Mouse (Mus musculus): Measurements from ENCODE around the gene Abcb4. TPM values are rescaled to one million over a fixed set of nuclear protein-coding genes. Genes with fewer than 3 reads are reported as not detected.

The Abcb4 gene
- polyA plus RNA-seq, 1 experiment from 2014 or later = 0.37 TPM

- no peak for ATAC-seq (ENCODE audit: insufficient number of reproducible peaks, low FRiP score, low TSS enrichment, low read depth)
- H3K36me3 ChIP-seq (ENCODE audit: control insufficient read depth, insufficient read depth, low read length) = no peaks in the 10 kb centered on the region
- no peak overlapping the region for H3K4me2 ChIP-seq (ENCODE audit: low read depth, severe bottlenecking)
- no peaks in the 10 kb centered on the region for H3K4me1 ChIP-seq (ENCODE audit: control insufficient read depth, insufficient read depth, low read length)
- H3K27me3 ChIP-seq (ENCODE audit: control insufficient read depth, insufficient read depth, low read length) = no peaks in the 10 kb centered on the region
- no peak overlapping the region for H3K4me3 ChIP-seq (ENCODE audit: low read depth, low read length)
- no peaks in the 10 kb centered on the region; the same call in 1 of the 2 replicates for H3K9me3 ChIP-seq (ENCODE audit: control insufficient read depth, low read length)
- WGBS = 21% methylated on average over 1 of the region's 1 CpGs
- no peak overlapping the region for H3K9ac ChIP-seq (ENCODE audit: low read length)
- H3K27ac ChIP-seq (replicated peaks; ENCODE audit: low read depth, low read length) = no peak overlapping the region
- peak; percentile 24 for DNase-seq (ENCODE audit: low spot score)
Measured at GRCm38 (mm10) chr5:8868019-8868418, 25.5 kb upstream of the Abcb4 start.

DNA sequence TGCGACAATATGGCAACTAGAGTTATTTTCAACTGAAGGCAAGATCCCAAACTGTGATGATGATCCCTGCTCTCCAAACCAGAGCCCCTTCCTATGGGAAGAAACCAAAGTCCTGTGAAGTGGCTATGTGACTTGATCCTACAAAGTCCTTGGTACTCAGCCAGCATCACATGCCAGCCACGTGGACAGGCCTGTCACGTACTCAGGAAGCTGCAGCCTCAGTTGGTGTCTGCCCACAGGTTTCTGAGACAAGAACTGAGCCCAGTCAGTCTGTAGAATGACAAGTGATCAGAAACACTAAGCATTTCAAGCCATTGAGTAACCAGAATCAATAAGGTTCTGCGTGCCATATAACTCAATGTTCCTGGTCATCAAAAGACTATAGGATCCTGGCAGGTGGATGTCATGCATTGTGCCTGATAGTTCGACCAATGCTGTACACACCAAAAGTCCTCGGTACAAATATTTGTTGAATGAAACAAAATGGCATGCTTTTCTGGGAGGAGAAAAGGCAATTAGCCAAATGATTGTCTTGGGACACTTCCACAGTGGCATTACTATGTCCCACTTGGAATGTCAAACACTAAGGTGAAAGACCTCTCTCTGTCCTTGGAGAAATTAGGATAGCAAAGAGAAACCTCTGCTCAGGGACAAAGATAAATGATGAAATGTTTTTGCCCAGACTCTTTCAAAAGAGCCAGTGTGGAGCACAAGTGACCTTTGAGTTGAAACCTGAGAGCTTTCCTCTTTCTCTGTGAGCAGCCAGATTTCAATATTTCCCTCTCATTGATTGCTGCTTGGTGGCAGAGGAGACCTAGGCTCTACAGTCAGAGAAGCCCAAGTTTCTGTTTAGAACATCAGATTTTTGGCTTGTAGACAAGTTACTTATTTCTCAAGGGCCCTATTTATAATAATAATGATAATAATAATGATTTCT is 20.3 kb upstream of the Abcb4 start:
- H3K4me2 ChIP-seq (ENCODE audit: low read depth, severe bottlenecking) = no peak overlapping the region
- DNase-seq (ENCODE audit: low spot score) = no peak
- H3K36me3 ChIP-seq (ENCODE audit: control insufficient read depth, insufficient read depth, low read length) = no peaks in the 10 kb centered on the region
- H3K4me3 ChIP-seq (ENCODE audit: low read depth, low read length) = no peak overlapping the region
- no peaks in the 10 kb centered on the region for H3K27me3 ChIP-seq (ENCODE audit: control insufficient read depth, insufficient read depth, low read length)
- ATAC-seq (ENCODE audit: insufficient number of reproducible peaks, low FRiP score, low TSS enrichment, low read depth) = no peak
- H3K27ac ChIP-seq (replicated peaks; ENCODE audit: low read depth, low read length) = no peak overlapping the region
- no peaks in the 10 kb centered on the region for H3K9me3 ChIP-seq (ENCODE audit: control insufficient read depth, low read length)
- H3K9ac ChIP-seq (ENCODE audit: low read length) = no peak overlapping the region
- WGBS = 88% methylated on average over 6 of the region's 6 CpGs
- H3K4me1 ChIP-seq (ENCODE audit: control insufficient read depth, insufficient read depth, low read length) = no peaks in the 10 kb centered on the region

DNA sequence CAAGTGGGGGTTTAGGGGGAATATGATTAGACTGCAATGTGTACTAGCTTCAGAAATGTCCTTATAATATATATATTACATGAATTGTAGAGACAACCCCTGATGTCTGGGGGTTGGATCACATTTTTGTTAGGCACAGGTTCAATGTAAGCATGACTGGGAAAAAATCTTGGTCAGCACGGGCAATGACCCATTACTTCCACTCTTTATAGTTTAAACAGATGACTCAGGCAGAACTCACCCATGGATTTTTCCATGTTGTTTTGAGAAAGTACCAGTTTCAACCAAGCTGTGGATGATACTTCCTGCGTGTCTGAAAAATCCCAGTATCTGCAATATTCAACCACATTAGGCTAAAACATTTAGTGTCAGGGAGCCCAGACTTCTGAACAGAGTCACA is 16.4 kb upstream of the Abcb4 start:
- H3K4me1 ChIP-seq (ENCODE audit: control insufficient read depth, insufficient read depth, low read length) = no peaks in the 10 kb centered on the region
- no peak for ATAC-seq (ENCODE audit: insufficient number of reproducible peaks, low FRiP score, low TSS enrichment, low read depth)
- H3K4me2 ChIP-seq (ENCODE audit: low read depth, severe bottlenecking) = no peak overlapping the region
- no peak overlapping the region for H3K4me3 ChIP-seq (ENCODE audit: low read depth, low read length)
- no peaks in the 10 kb centered on the region for H3K9me3 ChIP-seq (ENCODE audit: control insufficient read depth, low read length)
- no peaks in the 10 kb centered on the region for H3K27me3 ChIP-seq (ENCODE audit: control insufficient read depth, insufficient read depth, low read length)
- no peak overlapping the region for H3K9ac ChIP-seq (ENCODE audit: low read length)
- no peak overlapping the region for H3K27ac ChIP-seq (replicated peaks; ENCODE audit: low read depth, low read length)
- 90% methylated on average over 2 of the region's 2 CpGs for WGBS
- H3K36me3 ChIP-seq (ENCODE audit: control insufficient read depth, insufficient read depth, low read length) = no peaks in the 10 kb centered on the region
- no peak for DNase-seq (ENCODE audit: low spot score)

DNA sequence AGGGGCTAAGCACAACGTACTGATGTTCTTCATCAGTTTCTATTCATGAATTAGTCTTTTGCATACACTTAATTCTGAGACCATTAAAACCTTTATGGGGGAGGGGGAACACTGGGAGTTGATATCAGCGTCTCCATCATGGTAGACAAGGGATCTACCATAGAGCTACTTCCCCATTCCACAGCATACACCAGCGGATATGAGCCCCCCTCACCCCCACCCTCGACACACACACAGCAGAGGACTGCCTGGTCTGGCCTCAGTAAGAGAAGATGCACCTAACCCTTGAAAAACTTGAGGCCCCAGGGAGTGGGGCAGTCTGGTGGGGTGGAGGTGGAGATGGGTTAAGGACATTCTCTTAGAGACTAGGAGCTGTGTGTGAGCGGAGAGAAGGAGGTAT is 15.7 kb upstream of the Abcb4 start:
- Histone ChIP-seq H3K4me1 (ENCODE audit: control insufficient read depth, insufficient read depth, low read length) (no peaks in the 10 kb centered on the region), H3K4me2 (ENCODE audit: low read depth, severe bottlenecking) (no peak overlapping the region), H3K27me3 (ENCODE audit: control insufficient read depth, insufficient read depth, low read length) (no peaks in the 10 kb centered on the region), H3K9me3 (ENCODE audit: control insufficient read depth, low read length) (no peaks in the 10 kb centered on the region), H3K9ac (ENCODE audit: low read length) (no peak overlapping the region), H3K27ac (replicated peaks; ENCODE audit: low read depth, low read length) (no peak overlapping the region), H3K36me3 (ENCODE audit: control insufficient read depth, insufficient read depth, low read length) (no peaks in the 10 kb centered on the region), H3K4me3 (ENCODE audit: low read depth, low read length) (no peak overlapping the region)
- no peak for DNase-seq (ENCODE audit: low spot score)
- WGBS = 69% methylated on average over 5 of the region's 5 CpGs
- no peak for ATAC-seq (ENCODE audit: insufficient number of reproducible peaks, low FRiP score, low TSS enrichment, low read depth)

- H3K9me3 ChIP-seq (ENCODE audit: control insufficient read depth, low read length) = no peaks in the 10 kb centered on the region
- ATAC-seq (ENCODE audit: insufficient number of reproducible peaks, low FRiP score, low TSS enrichment, low read depth) (no peak), DNase-seq (ENCODE audit: low spot score) (no peak)
- H3K27ac ChIP-seq (replicated peaks; ENCODE audit: low read depth, low read length) = no peak overlapping the region
- WGBS = 74% methylated on average over 2 of the region's 2 CpGs
- H3K9ac ChIP-seq (ENCODE audit: low read length) = no peak overlapping the region
- H3K4me2 ChIP-seq (ENCODE audit: low read depth, severe bottlenecking) = no peak overlapping the region
- H3K36me3 ChIP-seq (ENCODE audit: control insufficient read depth, insufficient read depth, low read length) = no peaks in the 10 kb centered on the region
- no peaks in the 10 kb centered on the region for H3K4me1 ChIP-seq (ENCODE audit: control insufficient read depth, insufficient read depth, low read length)
- no peak overlapping the region for H3K4me3 ChIP-seq (ENCODE audit: low read depth, low read length)
- H3K27me3 ChIP-seq (ENCODE audit: control insufficient read depth, insufficient read depth, low read length) = no peaks in the 10 kb centered on the region
Measured at GRCm38 (mm10) chr5:8885837-8886236, 7.7 kb upstream of the Abcb4 start.

GRCm38 (mm10) chr5:8894104-8894425 is 548 bp downstream of the Abcb4 start:
- 9% methylated on average over 15 of the region's 15 CpGs for WGBS
- Histone ChIP-seq H3K4me3 (ENCODE audit: low read depth, low read length) (peak overlapping the region; percentile 48), H3K9me3 (ENCODE audit: control insufficient read depth, low read length) (no peaks in the 10 kb centered on the region), H3K4me2 (ENCODE audit: low read depth, severe bottlenecking) (peak overlapping the region; percentile 89), H3K4me1 (ENCODE audit: control insufficient read depth, insufficient read depth, low read length) (no peaks in the 10 kb centered on the region), H3K9ac (ENCODE audit: low read length) (peak overlapping the region; percentile 47; the same call in 1 of the 2 replicates), H3K36me3 (ENCODE audit: control insufficient read depth, insufficient read depth, low read length) (no peaks in the 10 kb centered on the region), H3K27ac (replicated peaks; ENCODE audit: low read depth, low read length) (no peak overlapping the region), H3K27me3 (ENCODE audit: control insufficient read depth, insufficient read depth, low read length) (peaks cover 10% of the 10 kb centered on the region)
- no peak for DNase-seq (ENCODE audit: low spot score)
- ATAC-seq (ENCODE audit: insufficient number of reproducible peaks, low FRiP score, low TSS enrichment, low read depth) = peak; percentile 50; the same call in 1 of the 2 replicates

DNA sequence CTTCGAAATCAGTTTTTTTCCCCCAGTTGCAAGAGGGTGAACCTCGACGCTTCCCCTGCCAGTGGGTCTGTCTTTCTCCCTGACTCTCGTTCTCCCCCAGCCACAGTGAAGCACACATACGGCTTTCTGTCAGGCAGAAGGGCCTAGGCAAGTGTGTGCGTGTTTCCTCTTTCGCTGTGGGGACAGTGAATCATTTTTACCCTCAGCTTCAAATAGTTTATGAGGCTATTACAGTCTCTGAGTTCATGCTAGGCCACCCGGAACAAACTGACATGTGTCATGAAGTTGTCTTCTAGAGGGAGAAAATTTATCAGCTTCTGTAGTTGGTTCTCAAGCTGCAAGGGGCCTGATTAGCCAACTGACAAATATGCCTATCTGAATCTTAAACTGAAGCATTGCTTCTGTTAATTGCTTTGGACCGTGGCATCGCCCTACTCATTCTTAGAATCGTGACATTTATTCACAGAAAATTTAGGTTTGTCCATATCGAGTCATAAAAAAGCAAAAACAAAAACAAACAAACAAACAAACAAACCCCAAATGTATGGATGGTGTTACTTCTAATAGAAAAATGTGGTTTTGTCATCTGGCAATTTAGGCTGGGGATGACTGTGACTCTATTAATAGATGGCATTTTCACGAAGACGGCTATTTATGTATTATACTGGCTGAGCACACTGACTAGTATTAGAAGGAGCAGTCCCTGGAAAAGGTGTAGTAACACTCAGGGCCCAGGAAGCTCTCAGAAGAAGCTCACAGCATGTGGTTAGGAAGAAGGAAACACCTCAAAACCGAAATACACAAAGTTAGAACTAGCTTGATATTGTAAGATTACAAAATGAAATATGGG is 1.3 kb downstream of the Abcb4 start:
- H3K4me3 ChIP-seq (ENCODE audit: low read depth, low read length) = no peak overlapping the region
- H3K4me2 ChIP-seq (ENCODE audit: low read depth, severe bottlenecking) = no peak overlapping the region
- H3K4me1 ChIP-seq (ENCODE audit: control insufficient read depth, insufficient read depth, low read length) = no peaks in the 10 kb centered on the region
- 73% methylated on average over 15 of the region's 15 CpGs for WGBS
- no peak overlapping the region for H3K9ac ChIP-seq (ENCODE audit: low read length)
- no peaks in the 10 kb centered on the region for H3K36me3 ChIP-seq (ENCODE audit: control insufficient read depth, insufficient read depth, low read length)
- no peaks in the 10 kb centered on the region for H3K9me3 ChIP-seq (ENCODE audit: control insufficient read depth, low read length)
- DNase-seq (ENCODE audit: low spot score) (no peak), ATAC-seq (ENCODE audit: insufficient number of reproducible peaks, low FRiP score, low TSS enrichment, low read depth) (no peak)
- peaks cover 10% of the 10 kb centered on the region for H3K27me3 ChIP-seq (ENCODE audit: control insufficient read depth, insufficient read depth, low read length)
- H3K27ac ChIP-seq (replicated peaks; ENCODE audit: low read depth, low read length) = no peak overlapping the region

GRCm38 (mm10) chr5:8896198-8896597 is 2.7 kb downstream of the Abcb4 start:
- no peak for DNase-seq (ENCODE audit: low spot score)
- no peaks in the 10 kb centered on the region for H3K36me3 ChIP-seq (ENCODE audit: control insufficient read depth, insufficient read depth, low read length)
- 68% methylated on average over 1 of the region's 1 CpGs for WGBS

More at GRCm38 (mm10) chr5:8896198-8896597, 2.7 kb downstream of the Abcb4 start:
- peaks cover 10% of the 10 kb centered on the region for H3K27me3 ChIP-seq (ENCODE audit: control insufficient read depth, insufficient read depth, low read length)
- no peak overlapping the region for H3K4me3 ChIP-seq (ENCODE audit: low read depth, low read length)
- no peak overlapping the region for H3K4me2 ChIP-seq (ENCODE audit: low read depth, severe bottlenecking)
- no peak overlapping the region for H3K27ac ChIP-seq (replicated peaks; ENCODE audit: low read depth, low read length)
- no peak for ATAC-seq (ENCODE audit: insufficient number of reproducible peaks, low FRiP score, low TSS enrichment, low read depth)
- no peaks in the 10 kb centered on the region for H3K9me3 ChIP-seq (ENCODE audit: control insufficient read depth, low read length)
- H3K9ac ChIP-seq (ENCODE audit: low read length) = no peak overlapping the region
- no peaks in the 10 kb centered on the region for H3K4me1 ChIP-seq (ENCODE audit: control insufficient read depth, insufficient read depth, low read length)
